Mouse (Mus musculus) heart, embryonic 13.5 days (tissue): ENCODE measurements at regions not wholly inside any gene's neighbourhood (a gene's known extent, or its start where the extent isn't known, plus 50 kb on each side); places are given as distances from the start of the nearest gene placed in this dataset.

Experiments
- ATAC-seq: fragments of 200-750 bp; cut with Nextera tagmentation; 2 replicates; pipeline ENCODE4 v1.8.0; 2017; ENCODE audit warnings: moderate TSS enrichment; ENCODE audit not compliant: insufficient number of reproducible peaks, low FRiP score, low TSS enrichment; ENCODE audit errors: extremely low read depth
- H3K27ac ChIP-seq: fragments of 300-500 bp; sonication (generic); replicated peaks from 2 replicates; pipeline ENCODE4 v1.5.1; 2015; ENCODE audit warnings: moderate library complexity, mild to moderate bottlenecking, inconsistent platforms
- H3K27me3 ChIP-seq: fragments of 300-500 bp; sonication (generic); replicated peaks from 2 replicates; pipeline ENCODE4 v1.6.1; 2015; ENCODE audit warnings: mild to moderate bottlenecking, inconsistent platforms
- H3K36me3 ChIP-seq: fragments of 300-500 bp; sonication (generic); 2 replicates; pipeline ENCODE4 v1.6.1; 2015; ENCODE audit warnings: mild to moderate bottlenecking, inconsistent platforms
- H3K4me1 ChIP-seq: fragments of 300-500 bp; sonication (generic); 2 replicates; pipeline ENCODE4 v1.6.1; 2015; ENCODE audit warnings: inconsistent platforms
- H3K4me2 ChIP-seq: fragments of 300-500 bp; sonication (generic); 2 replicates; pipeline ENCODE4 v1.6.1; 2015; ENCODE audit warnings: inconsistent platforms, mild to moderate bottlenecking, moderate library complexity
- H3K4me3 ChIP-seq: fragments of 300-500 bp; sonication (generic); 2 replicates; pipeline ENCODE4 v1.5.1; 2015; ENCODE audit warnings: moderate library complexity, mild to moderate bottlenecking, inconsistent platforms
- H3K9ac ChIP-seq: fragments of 300-500 bp; sonication (generic); 2 replicates; pipeline ENCODE4 v1.6.1; 2015; ENCODE audit warnings: inconsistent platforms, mild to moderate bottlenecking, moderate library complexity
- H3K9me3 ChIP-seq: fragments of 300-500 bp; sonication (generic); 2 replicates; pipeline ENCODE4 v1.6.1; 2016; ENCODE audit warnings: inconsistent platforms
- WGBS: fragments of 180-500 bp; shearing (Covaris S2); methylation state at CpG from one replicate; pipeline ENCODE4 v1.1.7; 2015; ENCODE audit warnings: mixed read lengths; 5-methylcytosine and 5-hydroxymethylcytosine counted together

- no peak for ATAC-seq
- no peak overlapping the region for H3K27ac ChIP-seq
- no peak overlapping the region for H3K4me3 ChIP-seq
Observed at GRCm38 (mm10) chr4:153321085-153321484, 161.5 kb downstream of the Ajap1 start.

DNA sequence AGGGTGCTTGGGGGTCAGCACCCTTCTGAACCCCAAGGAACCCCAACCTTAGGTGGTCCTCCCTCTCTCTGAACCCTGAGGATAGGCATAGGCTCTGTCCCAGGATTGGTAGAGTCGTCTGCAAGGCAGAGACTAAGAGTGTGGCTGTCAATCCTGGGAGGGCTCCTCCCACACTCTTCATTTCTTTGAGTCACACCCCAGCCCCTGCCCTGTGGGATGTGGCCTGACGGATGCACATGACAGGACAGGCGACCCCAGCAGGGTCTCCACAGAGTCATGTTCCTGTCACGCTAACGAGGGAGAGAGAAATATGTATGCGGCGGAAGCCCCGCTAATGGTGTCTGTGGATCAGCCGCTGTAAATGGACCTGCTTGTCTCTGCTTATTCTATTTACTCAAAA is 162.0 kb downstream of the Ajap1 start:
- ATAC-seq = no peak
- H3K4me3 ChIP-seq = no peak overlapping the region
- WGBS = 79% methylated on average over 9 of the region's 9 CpGs
- H3K9me3 ChIP-seq = no peaks in the 10 kb centered on the region
- no peaks in the 10 kb centered on the region for H3K36me3 ChIP-seq
- no peaks in the 10 kb centered on the region for H3K27me3 ChIP-seq
- no peak overlapping the region for H3K4me2 ChIP-seq
- H3K4me1 ChIP-seq = peaks cover 19% of the 10 kb centered on the region
- no peak overlapping the region for H3K27ac ChIP-seq
- no peak overlapping the region for H3K9ac ChIP-seq

More at GRCm38 (mm10) chr4:153321085-153321484, 161.5 kb downstream of the Ajap1 start:
- Histone ChIP-seq H3K9ac (no peak overlapping the region), H3K4me1 (peaks cover 18% of the 10 kb centered on the region), H3K4me2 (no peak overlapping the region), H3K36me3 (no peaks in the 10 kb centered on the region), H3K27me3 (no peaks in the 10 kb centered on the region), H3K9me3 (no peaks in the 10 kb centered on the region)
- WGBS = 84% methylated on average over 10 of the region's 10 CpGs

GRCm38 (mm10) chr4:153316964-153317724 is 165.5 kb downstream of the Ajap1 start:
- 19% methylated on average over 16 of the region's 16 CpGs for WGBS
- Histone ChIP-seq H3K27ac (peak overlapping the region; percentile 42), H3K9ac (peak overlapping the region; percentile 28; the same call in 1 of the 2 replicates), H3K36me3 (no peaks in the 10 kb centered on the region), H3K9me3 (no peaks in the 10 kb centered on the region), H3K4me3 (peak overlapping the region; percentile 18), H3K27me3 (no peaks in the 10 kb centered on the region), H3K4me2 (peak overlapping the region; percentile 53), H3K4me1 (peaks cover 16% of the 10 kb centered on the region)
- peak; percentile 82 for ATAC-seq

- Histone ChIP-seq H3K4me2 (peak overlapping the region; percentile 53), H3K27me3 (no peaks in the 10 kb centered on the region), H3K36me3 (no peaks in the 10 kb centered on the region), H3K4me1 (peaks cover 17% of the 10 kb centered on the region), H3K27ac (peak overlapping the region; percentile 42), H3K9ac (peak overlapping the region; percentile 28; the same call in 1 of the 2 replicates), H3K9me3 (no peaks in the 10 kb centered on the region), H3K4me3 (peak overlapping the region; percentile 18)
- 52% methylated on average over 4 of the region's 4 CpGs for WGBS
- no peak for ATAC-seq
Observed at GRCm38 (mm10) chr4:153316519-153316918, 166.1 kb downstream of the Ajap1 start.

DNA sequence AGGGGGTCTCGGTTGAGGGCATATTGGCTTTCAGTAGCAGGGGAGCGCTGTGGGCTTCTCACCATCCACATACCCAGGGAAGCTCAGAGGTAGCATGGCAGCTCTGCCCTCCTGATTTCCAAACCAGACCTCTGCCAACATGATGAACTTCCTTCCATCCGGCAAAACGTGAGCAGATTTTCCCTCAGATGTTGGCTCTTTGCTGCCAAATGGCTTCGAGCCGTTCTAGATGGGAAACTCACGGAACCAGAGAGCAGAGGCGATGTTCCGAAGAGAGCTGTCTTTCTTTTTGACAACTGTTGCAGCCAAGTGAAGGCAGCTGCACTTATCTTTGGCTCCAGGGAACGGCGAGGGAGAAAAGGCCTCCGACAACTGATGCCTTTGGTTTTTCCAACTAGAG is 168.7 kb downstream of the Ajap1 start:
- no peaks in the 10 kb centered on the region for H3K9me3 ChIP-seq
- no peak overlapping the region for H3K9ac ChIP-seq
- no peak for ATAC-seq
- no peaks in the 10 kb centered on the region for H3K36me3 ChIP-seq
- peaks cover 29% of the 10 kb centered on the region for H3K4me1 ChIP-seq
- H3K4me2 ChIP-seq = no peak overlapping the region
- no peak overlapping the region for H3K4me3 ChIP-seq
- 67% methylated on average over 12 of the region's 12 CpGs for WGBS
- no peak overlapping the region for H3K27ac ChIP-seq
- H3K27me3 ChIP-seq = no peaks in the 10 kb centered on the region

- 57% methylated on average over 5 of the region's 5 CpGs for WGBS
- no peak for ATAC-seq
- Histone ChIP-seq H3K27me3 (no peaks in the 10 kb centered on the region), H3K4me3 (no peak overlapping the region), H3K4me2 (no peak overlapping the region), H3K9ac (no peak overlapping the region), H3K4me1 (peaks cover 23% of the 10 kb centered on the region), H3K36me3 (no peaks in the 10 kb centered on the region), H3K27ac (no peak overlapping the region), H3K9me3 (no peaks in the 10 kb centered on the region)
Observed at GRCm38 (mm10) chr4:153311574-153311973, 171.0 kb downstream of the Ajap1 start.

DNA sequence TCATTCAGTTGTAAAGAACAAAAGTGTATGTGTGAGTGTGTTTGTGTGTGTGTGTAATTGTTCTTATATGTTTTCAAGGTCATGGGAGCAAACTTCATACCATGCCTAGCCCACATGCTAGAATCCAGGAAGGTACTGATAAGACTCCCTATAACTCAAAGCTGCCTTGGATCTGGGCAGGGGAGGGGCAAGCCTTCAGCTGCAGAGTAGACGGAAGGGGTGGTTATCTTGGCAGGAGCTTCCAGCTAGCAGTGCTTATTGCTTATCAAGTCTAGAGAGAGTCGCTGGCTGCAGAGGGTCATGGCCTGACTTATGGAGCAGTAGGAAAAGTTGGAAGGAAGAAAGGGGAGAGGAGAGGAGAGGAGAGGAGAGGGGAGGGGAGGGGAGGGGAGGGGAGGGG is 172.0 kb downstream of the Ajap1 start:
- WGBS = 9% methylated on average over 1 of the region's 2 CpGs
- ATAC-seq = peak; percentile 43; the same call in 1 of the 2 replicates

DNA sequence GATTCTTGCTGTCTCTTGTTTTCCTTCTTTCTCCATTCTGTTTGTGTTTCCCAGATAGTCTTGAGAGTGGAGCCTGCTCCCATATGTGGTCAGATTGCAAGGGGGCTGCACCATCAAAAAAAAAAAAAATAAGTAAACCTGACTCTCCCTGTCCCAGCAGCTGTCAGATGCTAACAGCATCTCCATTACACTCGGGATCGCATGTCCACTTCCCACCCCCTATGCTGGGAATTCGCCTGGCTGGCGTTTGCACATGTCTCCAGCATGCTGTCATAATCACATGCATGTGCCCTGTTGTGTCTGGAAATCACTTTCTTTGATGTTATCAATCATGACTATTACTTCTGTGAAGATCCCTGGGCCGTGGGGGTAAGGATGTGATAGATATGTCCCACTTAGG is 179.1 kb downstream of the Ajap1 start:
- H3K36me3 ChIP-seq = no peaks in the 10 kb centered on the region
- ATAC-seq = no peak
- WGBS = 63% methylated on average over 5 of the region's 5 CpGs
- 0 out of 2 replicates have a peak, but pooled peaks cover 3% of the 10 kb centered on the region for H3K27me3 ChIP-seq
- H3K9ac ChIP-seq = no peak overlapping the region
- H3K4me1 ChIP-seq = peaks cover 4% of the 10 kb centered on the region; the same call in 1 of the 2 replicates
- H3K9me3 ChIP-seq = no peaks in the 10 kb centered on the region; the same call in 1 of the 2 replicates
- no peak overlapping the region for H3K4me2 ChIP-seq
- H3K4me3 ChIP-seq = no peak overlapping the region
- no peak overlapping the region for H3K27ac ChIP-seq

More for the DNA sequence above, 172.0 kb downstream of the Ajap1 start:
- Histone ChIP-seq H3K27me3 (no peaks in the 10 kb centered on the region), H3K36me3 (no peaks in the 10 kb centered on the region), H3K4me3 (no peak overlapping the region), H3K4me1 (peaks cover 18% of the 10 kb centered on the region), H3K9me3 (no peaks in the 10 kb centered on the region), H3K4me2 (no peak overlapping the region), H3K27ac (peak overlapping the region; percentile 40; the same call in 1 of the 2 replicates), H3K9ac (no peak overlapping the region)

GRCm38 (mm10) chr4:153302855-153303254 is 179.8 kb downstream of the Ajap1 start:
- no peak overlapping the region for H3K9ac ChIP-seq

DNA sequence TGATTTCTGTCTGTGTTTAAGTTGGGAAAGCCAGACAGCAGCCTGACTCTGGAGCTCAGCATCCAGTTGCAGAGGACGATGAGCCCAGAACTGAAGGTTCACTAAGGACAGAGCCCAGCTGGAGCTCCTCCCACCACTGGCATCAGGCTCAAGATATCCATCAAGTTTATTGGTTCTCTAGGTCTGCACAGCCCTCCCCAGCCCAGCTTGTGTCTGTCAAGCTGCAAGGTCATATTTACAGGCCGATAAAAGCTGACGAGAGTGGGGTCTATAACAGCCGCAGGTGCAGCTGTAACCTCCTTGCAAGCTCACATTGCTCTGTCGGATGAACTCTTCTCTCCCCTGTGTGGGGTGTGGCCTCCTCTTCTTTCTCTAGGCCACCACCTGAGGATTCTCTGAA is 184.3 kb downstream of the Ajap1 start:
- H3K9me3 ChIP-seq = no peaks in the 10 kb centered on the region; the same call in 1 of the 2 replicates
- H3K4me1 ChIP-seq = no peaks in the 10 kb centered on the region
- no peak for ATAC-seq
- H3K36me3 ChIP-seq = no peaks in the 10 kb centered on the region
- no peak overlapping the region for H3K27ac ChIP-seq
- no peak overlapping the region for H3K4me3 ChIP-seq
- no peak overlapping the region for H3K4me2 ChIP-seq
- H3K9ac ChIP-seq = no peak overlapping the region
- 77% methylated on average over 5 of the region's 5 CpGs for WGBS
- H3K27me3 ChIP-seq = peaks cover 6% of the 10 kb centered on the region; the same call in 1 of the 2 replicates

More at GRCm38 (mm10) chr4:153302855-153303254, 179.8 kb downstream of the Ajap1 start:
- no peak for ATAC-seq
- Histone ChIP-seq H3K4me1 (no peaks in the 10 kb centered on the region), H3K9me3 (no peaks in the 10 kb centered on the region; the same call in 1 of the 2 replicates), H3K36me3 (no peaks in the 10 kb centered on the region), H3K4me2 (no peak overlapping the region), H3K4me3 (no peak overlapping the region), H3K27me3 (0 out of 2 replicates have a peak, but pooled peaks cover 3% of the 10 kb centered on the region), H3K27ac (no peak overlapping the region)
- 75% methylated on average over 4 of the region's 4 CpGs for WGBS

DNA sequence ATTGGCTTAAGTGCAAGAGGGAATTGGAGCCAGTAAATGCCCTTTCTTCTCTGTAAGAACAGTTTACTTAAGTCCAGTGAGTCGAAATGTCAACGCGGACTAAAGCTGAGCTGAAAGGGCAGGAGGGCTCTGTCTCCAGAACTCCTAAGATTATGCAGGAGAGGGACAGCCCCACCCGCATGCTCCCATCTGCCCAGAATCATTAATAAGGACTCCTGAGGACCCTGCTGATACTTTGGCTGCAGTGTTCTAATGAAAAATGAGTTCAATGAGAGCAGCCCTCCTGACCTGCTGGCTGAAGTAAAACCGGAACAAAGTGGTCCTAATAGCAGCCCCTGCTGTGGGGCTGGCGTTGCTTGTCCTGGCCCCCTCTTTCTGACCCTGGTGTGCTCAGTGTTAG is 187.8 kb downstream of the Ajap1 start:
- 0 out of 2 replicates have a peak, but pooled peaks have one; percentile 4 for ATAC-seq
- 64% methylated on average over 6 of the region's 6 CpGs for WGBS

More for the DNA sequence above, 187.8 kb downstream of the Ajap1 start:
- no peak overlapping the region for H3K9ac ChIP-seq
- H3K4me3 ChIP-seq = no peak overlapping the region
- no peaks in the 10 kb centered on the region for H3K9me3 ChIP-seq
- no peak overlapping the region for H3K4me2 ChIP-seq
- peaks cover 6% of the 10 kb centered on the region; the same call in 1 of the 2 replicates for H3K27me3 ChIP-seq
- H3K4me1 ChIP-seq = no peaks in the 10 kb centered on the region
- H3K36me3 ChIP-seq = no peaks in the 10 kb centered on the region
- H3K27ac ChIP-seq = no peak overlapping the region
